Mouse (Mus musculus) cerebellum, adult 2 months (tissue): ENCODE results near the gene Cep57l1.

Experiments
- CTCF ChIP-seq: fragments of 200-500 bp; IDR thresholded peaks from 2 replicates; pipeline ENCODE4 v1.5.1; 2011; ENCODE audit warnings: low read depth, mild to moderate bottlenecking, control low read depth, low read length, moderate library complexity, borderline replicate concordance; ENCODE audit not compliant: insufficient read depth
- POLR2A ChIP-seq: fragments of 200-500 bp; IDR thresholded peaks from 2 replicates; pipeline ENCODE4 v1.6.1; 2011; ENCODE audit warnings: low read length, control low read depth, borderline replicate concordance; ENCODE audit not compliant: insufficient read depth

DNA sequence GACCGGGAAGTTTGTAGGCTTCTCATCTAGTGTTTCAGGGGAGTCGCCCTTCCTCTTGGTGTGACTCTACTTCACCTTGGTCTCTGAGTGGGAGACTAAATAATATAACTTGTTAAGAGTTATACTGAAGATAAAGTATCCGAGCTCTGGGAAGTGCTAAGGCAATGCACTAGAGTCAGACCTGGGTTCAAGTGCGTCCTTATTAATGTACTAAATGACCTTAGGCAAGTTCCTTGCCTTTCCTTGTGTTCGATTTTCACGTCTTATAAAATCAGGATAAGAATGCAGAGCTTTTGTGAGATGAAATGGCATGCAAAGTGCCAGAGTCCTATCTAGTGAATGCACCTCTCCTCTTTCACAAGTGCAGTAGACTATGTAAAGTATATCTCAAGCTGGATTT, 2.9 kb upstream of the Cep57l1 start:
- no peak for TF ChIP-seq CTCF
- TF ChIP-seq POLR2A, result no peak
